Mouse (Mus musculus): Measurements from ENCODE around the gene Zmym6.
"Not testable (repeated sequence)": the region's sequence is repeated elsewhere in the genome, so short reads cannot be mapped to it uniquely, and the experiment has no call there.

The Zmym6 gene

DNA sequence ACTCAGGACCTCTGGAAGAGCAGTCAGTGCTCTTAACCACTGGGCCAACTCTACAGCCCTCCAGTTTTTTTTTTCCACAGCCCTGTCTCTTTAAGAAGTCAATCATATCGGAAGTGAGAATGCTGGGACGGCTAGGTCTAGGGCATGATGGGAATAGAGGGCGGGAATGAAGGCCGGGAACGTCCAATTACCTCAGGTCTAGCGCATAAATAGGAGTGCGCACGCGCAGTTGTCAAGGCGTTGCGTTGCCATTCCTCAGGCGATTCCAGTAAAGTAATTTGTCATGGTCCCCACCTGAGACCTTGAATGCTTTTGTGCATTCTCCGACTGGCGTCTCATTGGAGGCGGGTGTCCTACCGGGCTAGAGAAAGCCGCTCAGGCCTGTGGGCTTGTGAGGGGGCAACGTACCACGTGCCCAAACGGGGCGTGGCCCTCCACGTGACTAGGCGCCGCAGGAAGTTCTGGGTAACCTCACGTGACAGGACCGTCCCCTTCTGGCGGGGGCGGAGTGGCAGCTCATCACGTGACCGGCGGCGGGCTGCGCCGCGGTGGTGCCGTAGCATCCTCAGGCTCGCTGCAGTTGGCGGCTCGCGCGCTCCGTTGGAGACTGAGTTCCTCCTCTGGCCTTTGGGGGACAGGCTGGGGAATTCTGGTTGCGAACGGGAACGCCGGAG is at the start of gene Zmym6:
Zmym6 (plus strand) TSS at position 509 of the 674 bp plus-strand sequence.
- in situ Hi-C loops (cut with MboI; ENCODE audit: low pct_unique_long_range_greater_than_20kb in 1 of 2, low sequenced_read_pairs in 2 of 2, unreplicated experiment in 1 of 2): no loop called here

DNA sequence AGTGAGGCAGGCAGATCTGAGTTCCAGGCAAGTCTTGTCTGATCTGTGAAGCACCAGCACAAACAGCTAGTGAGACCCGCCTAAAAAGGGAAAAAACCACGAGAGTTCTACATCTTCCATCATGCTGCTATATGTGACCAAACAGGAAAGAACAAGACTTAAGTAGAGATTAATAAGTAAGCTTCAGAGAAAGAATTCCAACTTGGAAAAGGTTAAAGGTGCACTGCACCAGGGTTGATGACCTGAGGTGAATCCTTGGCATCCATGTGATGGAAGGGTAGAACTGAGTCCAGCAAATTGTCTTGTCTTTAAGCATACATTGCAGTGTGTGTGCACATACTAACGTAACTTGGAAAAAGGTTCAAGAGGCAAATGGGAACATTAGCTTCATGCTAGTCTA is 40.0 kb upstream of the Zmym6 start:
- in situ Hi-C loops (cut with MboI; ENCODE audit: low pct_unique_long_range_greater_than_20kb in 1 of 2, low sequenced_read_pairs in 2 of 2, unreplicated experiment in 1 of 2): no loop called here

- in situ Hi-C loops (cut with MboI; ENCODE audit: low pct_unique_long_range_greater_than_20kb in 1 of 2, low sequenced_read_pairs in 2 of 2, unreplicated experiment in 1 of 2): no loop called here
These were observed 39.0 kb upstream of the Zmym6 start for GRCm38 (mm10) chr4:127037908-127038827.

- in situ Hi-C loops (cut with MboI; ENCODE audit: low pct_unique_long_range_greater_than_20kb in 1 of 2, low sequenced_read_pairs in 2 of 2, unreplicated experiment in 1 of 2): no loop called here
These were observed 38.3 kb upstream of the Zmym6 start for GRCm38 (mm10) chr4:127038828-127039349.

DNA sequence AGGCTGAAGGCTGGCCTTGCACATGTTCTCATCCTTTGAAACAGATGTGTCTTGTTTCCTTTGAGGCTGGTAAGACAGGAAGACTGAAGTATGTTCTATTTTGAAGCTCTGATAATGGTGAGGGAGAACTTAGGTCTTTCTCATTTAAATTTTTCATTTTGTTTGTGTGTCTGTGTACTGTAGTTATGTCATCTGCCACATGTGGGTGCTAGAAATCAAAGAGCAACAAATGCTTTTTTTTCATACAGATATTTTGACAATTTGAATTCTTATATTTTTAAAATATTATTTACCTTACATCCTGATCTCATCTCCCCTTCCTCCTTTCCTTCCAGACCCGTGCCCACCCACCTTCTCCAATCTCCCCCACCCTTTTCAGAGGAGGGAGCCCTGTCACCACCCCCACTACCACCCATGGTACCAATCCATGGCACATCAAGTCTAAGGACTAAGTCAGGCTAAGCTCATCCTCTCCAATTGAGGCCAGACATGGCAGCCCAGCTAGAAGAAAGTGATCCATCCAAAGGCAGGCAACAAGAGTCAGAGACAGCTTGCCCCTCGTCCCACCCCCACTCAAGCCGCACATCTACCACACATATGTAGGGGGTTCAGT is 37.2 kb upstream of the Zmym6 start:
- in situ Hi-C loops (cut with MboI; ENCODE audit: low pct_unique_long_range_greater_than_20kb in 1 of 2, low sequenced_read_pairs in 2 of 2, unreplicated experiment in 1 of 2): no loop called here

- in situ Hi-C loops (cut with MboI; ENCODE audit: low pct_unique_long_range_greater_than_20kb in 1 of 2, low sequenced_read_pairs in 2 of 2, unreplicated experiment in 1 of 2): no loop called here
These were observed 33.6 kb upstream of the Zmym6 start for GRCm38 (mm10) chr4:127043540-127043939.

GRCm38 (mm10) chr4:127051121-127051520 is 26.1 kb upstream of the Zmym6 start:
- in situ Hi-C loops (cut with MboI; ENCODE audit: low pct_unique_long_range_greater_than_20kb in 1 of 2, low sequenced_read_pairs in 2 of 2, unreplicated experiment in 1 of 2): no loop called here

DNA sequence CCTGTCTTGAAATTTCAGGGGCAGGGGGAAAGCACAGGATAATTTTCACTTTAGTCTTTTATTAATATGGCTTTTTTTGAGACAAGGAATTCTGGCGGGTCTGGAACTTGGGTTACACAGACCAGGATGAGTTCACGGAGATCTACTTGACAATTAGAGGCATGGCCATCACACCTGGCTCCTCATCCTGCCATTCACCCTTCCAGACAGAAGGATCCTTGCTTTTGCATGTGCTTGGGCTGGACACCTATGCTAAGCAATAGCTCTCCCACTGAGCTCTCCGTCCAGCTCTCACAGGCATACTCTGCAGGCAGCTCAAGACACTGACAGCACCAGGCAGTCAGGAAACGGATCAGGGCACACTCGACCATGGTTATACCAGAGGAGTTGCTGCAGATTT is 24.1 kb upstream of the Zmym6 start:
- in situ Hi-C loops (cut with MboI; ENCODE audit: low pct_unique_long_range_greater_than_20kb in 1 of 2, low sequenced_read_pairs in 2 of 2, unreplicated experiment in 1 of 2): no loop called here

DNA sequence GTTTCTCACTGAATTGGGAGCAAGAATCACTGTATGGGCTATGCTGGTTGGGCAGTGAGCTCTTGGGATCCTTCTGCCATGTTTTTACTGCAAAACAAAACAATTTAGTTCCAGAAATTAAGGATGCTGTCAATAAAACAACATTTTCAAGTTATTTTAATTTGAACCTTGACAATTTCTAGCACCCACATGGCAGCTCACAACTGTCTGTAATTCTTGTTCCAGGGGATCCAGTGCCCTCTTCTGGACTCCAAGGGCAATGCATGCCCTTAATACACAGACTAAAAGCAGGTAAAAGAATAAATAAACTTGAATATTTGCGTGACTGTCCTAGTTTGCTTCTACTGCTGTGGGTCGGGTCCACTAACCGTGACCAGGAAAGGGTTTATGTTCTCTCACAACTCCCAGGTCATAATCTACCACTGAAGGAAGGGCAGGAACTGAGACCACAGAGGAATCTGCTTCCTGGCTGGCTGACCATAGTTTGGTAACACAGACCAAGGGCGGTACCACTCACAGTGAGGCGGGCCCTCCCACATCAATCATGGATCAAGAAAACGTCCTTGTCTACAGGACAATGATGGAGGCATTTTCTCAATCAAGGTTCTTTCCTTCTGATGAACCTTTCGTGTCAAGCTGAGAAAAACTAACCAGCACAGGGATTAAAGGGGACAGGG is 22.5 kb upstream of the Zmym6 start:
- in situ Hi-C loops (cut with MboI; ENCODE audit: low pct_unique_long_range_greater_than_20kb in 1 of 2, low sequenced_read_pairs in 2 of 2, unreplicated experiment in 1 of 2): no loop called here

DNA sequence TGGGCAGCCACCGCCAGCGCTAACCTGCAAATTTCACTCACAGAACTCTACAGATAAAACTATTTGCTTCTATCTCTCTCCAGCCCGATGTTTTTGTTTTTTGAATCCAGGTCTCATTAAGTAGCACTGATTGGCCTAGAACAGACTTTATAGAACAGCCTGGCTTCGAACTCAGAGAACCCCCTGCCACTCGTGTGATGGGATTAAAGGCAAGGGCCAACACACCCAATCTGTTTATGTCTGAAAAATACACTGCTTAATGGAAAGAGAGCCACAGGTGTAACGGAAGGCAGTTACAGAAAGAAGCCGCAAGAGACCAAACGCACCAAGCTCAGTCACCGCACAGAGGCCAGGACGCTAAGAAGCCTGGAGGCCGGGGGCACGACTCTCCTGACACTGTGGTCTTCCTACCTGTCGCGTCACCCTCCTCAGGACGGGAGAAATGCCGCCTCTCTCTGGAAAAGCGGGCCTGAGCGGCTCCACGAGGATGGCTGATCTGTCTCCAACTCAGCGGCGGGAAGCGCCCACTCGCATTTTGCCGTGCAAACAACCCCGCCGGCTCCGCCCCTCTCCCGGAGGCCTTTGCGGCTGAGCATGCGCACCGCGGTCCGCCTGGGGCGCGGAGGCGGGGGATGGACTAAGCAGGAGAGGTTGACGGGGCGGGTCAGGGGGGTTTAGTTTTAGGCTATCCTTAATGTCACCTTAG is 16.4 kb upstream of the Zmym6 start, which contains the start of gene Zmym1:
Zmym1 (minus strand) TSS at position 568 of the 706 bp plus-strand sequence.
- in situ Hi-C loops (cut with MboI; ENCODE audit: low pct_unique_long_range_greater_than_20kb in 1 of 2, low sequenced_read_pairs in 2 of 2, unreplicated experiment in 1 of 2): no loop called here

DNA sequence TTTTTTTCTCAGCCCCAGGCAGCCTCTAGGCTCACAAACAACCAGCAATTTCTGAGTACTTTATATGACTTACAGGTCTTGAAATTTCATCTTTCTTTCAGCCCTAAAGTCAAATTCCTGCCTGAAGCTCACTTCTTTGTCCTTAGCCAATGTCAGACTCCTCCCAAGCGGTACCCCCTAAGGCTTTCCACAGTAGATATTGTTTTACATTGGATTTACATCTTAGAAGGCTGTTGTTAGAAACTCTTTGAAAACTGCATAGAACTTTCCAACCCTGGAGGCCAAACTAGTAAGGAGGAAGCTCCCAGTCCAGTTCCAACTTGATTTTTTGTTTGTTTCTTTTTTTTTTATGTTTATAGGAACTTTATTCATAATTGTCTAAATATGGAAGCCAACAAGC is 13.1 kb upstream of the Zmym6 start:
- in situ Hi-C loops (cut with MboI; ENCODE audit: low pct_unique_long_range_greater_than_20kb in 1 of 2, low sequenced_read_pairs in 2 of 2, unreplicated experiment in 1 of 2): no loop called here

GRCm38 (mm10) chr4:127074915-127075314 is 2.3 kb upstream of the Zmym6 start:
- in situ Hi-C loops (cut with MboI; ENCODE audit: low pct_unique_long_range_greater_than_20kb in 1 of 2, low sequenced_read_pairs in 2 of 2, unreplicated experiment in 1 of 2): no loop called here

DNA sequence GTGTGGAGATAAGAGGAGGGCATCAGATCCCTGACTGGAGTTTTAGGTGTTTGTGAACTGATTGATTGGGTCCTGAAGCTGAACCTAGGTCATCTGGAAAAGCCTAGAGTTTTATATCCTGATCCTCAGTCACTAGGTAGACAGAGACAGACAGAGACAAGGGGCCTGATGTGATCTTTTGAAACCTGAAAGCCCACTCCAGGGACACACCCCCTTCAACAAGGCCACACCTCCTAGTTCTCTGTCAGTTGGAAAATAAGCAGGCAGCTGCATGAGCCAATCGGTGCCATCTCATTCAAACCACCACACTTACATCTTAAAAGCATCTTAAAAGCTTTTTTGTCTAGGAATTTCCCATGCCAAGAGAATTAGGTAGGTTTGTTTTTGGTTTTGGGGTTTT is 3.6 kb downstream of the Zmym6 start:
- in situ Hi-C loops (cut with MboI; ENCODE audit: low pct_unique_long_range_greater_than_20kb in 1 of 2, low sequenced_read_pairs in 2 of 2, unreplicated experiment in 1 of 2): no loop called here

- in situ Hi-C loops (cut with MboI; ENCODE audit: low pct_unique_long_range_greater_than_20kb in 1 of 2, low sequenced_read_pairs in 2 of 2, unreplicated experiment in 1 of 2): no loop called here
These were observed 5.9 kb downstream of the Zmym6 start for GRCm38 (mm10) chr4:127083131-127083530.

DNA sequence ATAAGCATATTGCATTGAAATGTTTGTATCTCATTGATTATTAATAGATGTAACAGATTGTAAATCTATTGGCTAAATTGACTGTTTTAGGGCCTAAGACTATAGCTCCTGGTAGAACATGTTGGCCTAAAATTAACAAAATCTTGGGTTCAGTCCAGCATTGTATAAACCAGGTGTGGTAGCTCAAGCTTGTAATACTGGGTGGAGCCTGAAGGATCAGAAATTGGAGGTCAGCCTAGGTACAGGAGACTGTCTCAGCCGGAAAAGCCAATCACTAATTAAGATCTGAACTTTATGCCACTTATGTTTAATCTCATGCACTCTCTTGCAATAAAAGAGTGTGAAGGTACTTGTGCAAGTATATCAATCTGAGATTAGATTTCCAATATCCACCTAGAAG is 8.6 kb downstream of the Zmym6 start:
- in situ Hi-C loops (cut with MboI; ENCODE audit: low pct_unique_long_range_greater_than_20kb in 1 of 2, low sequenced_read_pairs in 2 of 2, unreplicated experiment in 1 of 2): no loop called here

GRCm38 (mm10) chr4:127091188-127091587 is 14.0 kb downstream of the Zmym6 start:
- in situ Hi-C loops (cut with MboI; ENCODE audit: low pct_unique_long_range_greater_than_20kb in 1 of 2, low sequenced_read_pairs in 2 of 2, unreplicated experiment in 1 of 2): no loop called here

DNA sequence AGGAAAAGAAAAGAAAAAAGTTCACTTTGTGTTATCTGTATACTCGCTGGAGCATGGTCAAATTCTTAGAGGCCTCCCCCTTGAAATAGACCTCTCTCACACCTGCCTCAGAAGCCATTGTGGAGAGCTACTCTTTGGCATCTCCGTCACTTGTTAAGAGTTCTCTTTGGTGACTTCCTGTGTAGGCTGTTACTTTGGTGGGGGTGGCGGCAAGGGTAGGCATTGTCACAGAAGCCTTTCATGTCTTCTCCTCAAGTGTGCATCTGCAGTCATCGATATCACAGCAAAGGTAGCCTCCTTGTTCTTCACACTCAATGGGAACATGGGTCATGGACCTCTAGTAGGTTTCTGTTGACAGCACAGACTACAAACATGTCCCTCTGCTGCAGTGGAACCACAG is 17.9 kb downstream of the Zmym6 start:
- in situ Hi-C loops (cut with MboI; ENCODE audit: low pct_unique_long_range_greater_than_20kb in 1 of 2, low sequenced_read_pairs in 2 of 2, unreplicated experiment in 1 of 2): no loop called here

DNA sequence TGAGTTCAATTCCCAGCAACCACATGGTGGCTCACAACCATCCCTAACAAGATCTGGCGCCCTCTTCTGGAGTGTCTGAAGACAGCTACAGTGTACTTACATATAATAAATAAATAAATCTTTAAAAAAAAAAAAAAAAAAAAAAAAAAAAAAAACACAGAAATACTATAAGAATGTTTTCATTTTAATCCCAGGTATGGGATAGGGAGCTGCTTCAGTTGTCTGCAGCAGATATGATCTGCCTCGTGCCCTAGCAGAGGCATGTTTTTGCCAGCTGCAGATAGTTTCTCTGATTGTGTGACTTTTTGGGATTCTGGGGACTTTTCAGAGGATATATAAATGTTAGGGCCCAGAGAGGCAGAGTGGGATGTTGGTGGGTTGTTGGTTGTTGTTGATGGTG is 22.4 kb downstream of the Zmym6 start:
- in situ Hi-C loops (cut with MboI; ENCODE audit: low pct_unique_long_range_greater_than_20kb in 1 of 2, low sequenced_read_pairs in 2 of 2, unreplicated experiment in 1 of 2): not testable (repeated sequence)

Data from mouse embryonic stem cell (cell line).